Mouse (Mus musculus): ENCODE measurements around the gene Stub1. TPM values are rescaled to one million over a fixed set of nuclear protein-coding genes. Genes with fewer than 3 reads are reported as not detected.
A peak's percentile ranks its signal among the peaks of the same experiment; 100 is the strongest.
"Not testable (repeated sequence)": the region's sequence is repeated elsewhere in the genome, so short reads cannot be mapped to it uniquely, and the experiment has no call there.

Stub1 gene
- polyA plus RNA-seq, 1 experiment = 230 TPM

- no peak for DNase-seq (ENCODE audit: low spot score)
These were observed 9.8 kb downstream of the Stub1 start, which contains the start of gene Wdr24 for GRCm38 (mm10) chr17:25823452-25823851. Wdr24 (plus strand) TSS chr17:25823627.

- DNase-seq (ENCODE audit: low spot score) = no peak
These were observed 14.1 kb downstream of the Stub1 start for GRCm38 (mm10) chr17:25818851-25819780.

GRCm38 (mm10) chr17:25817662-25818061, 15.5 kb downstream of the Stub1 start:
- DNase-seq (ENCODE audit: low spot score) = no peak

- DNase-seq (ENCODE audit: low spot score) = peak; percentile 69
These were observed 19.7 kb downstream of the Stub1 start for GRCm38 (mm10) chr17:25813471-25813870.

- DNase-seq (ENCODE audit: low spot score) = no peak
These were observed 22.3 kb downstream of the Stub1 start for GRCm38 (mm10) chr17:25810890-25811289.

- DNase-seq (ENCODE audit: low spot score) = no peak
These were observed 23.4 kb downstream of the Stub1 start for GRCm38 (mm10) chr17:25809606-25810340.

GRCm38 (mm10) chr17:25808789-25809605, 24.2 kb downstream of the Stub1 start, which contains the start of gene Fbxl16:
Fbxl16 (plus strand) TSS chr17:25809085.
- DNase-seq (ENCODE audit: low spot score) = no peak

GRCm38 (mm10) chr17:25808028-25808427, 25.2 kb downstream of the Stub1 start:
- DNase-seq (ENCODE audit: low spot score) = no peak

- DNase-seq (ENCODE audit: low spot score) = not testable (repeated sequence)
These were observed 25.8 kb downstream of the Stub1 start for GRCm38 (mm10) chr17:25807452-25807851.

GRCm38 (mm10) chr17:25806507-25806906, 26.7 kb downstream of the Stub1 start:
- no peak for DNase-seq (ENCODE audit: low spot score)

GRCm38 (mm10) chr17:25802825-25803517, 30.2 kb downstream of the Stub1 start:
- no peak for DNase-seq (ENCODE audit: low spot score)

GRCm38 (mm10) chr17:25801029-25801428, 32.2 kb downstream of the Stub1 start:
- no peak for DNase-seq (ENCODE audit: low spot score)

- DNase-seq (ENCODE audit: low spot score) = peak; percentile 67
These were observed 36.2 kb downstream of the Stub1 start, which contains the start of gene Metrn for GRCm38 (mm10) chr17:25796951-25797369. Metrn (minus strand) TSS chr17:25797136.

- no peak for DNase-seq (ENCODE audit: low spot score)
These were observed 36.9 kb downstream of the Stub1 start for GRCm38 (mm10) chr17:25796211-25796771.

- DNase-seq (ENCODE audit: low spot score) = no peak
These were observed 37.6 kb downstream of the Stub1 start, which contains the start of gene AC134908.4 for GRCm38 (mm10) chr17:25795609-25796092. AC134908.4 (minus strand) TSS chr17:25795659.

GRCm38 (mm10) chr17:25794998-25795397, 38.2 kb downstream of the Stub1 start:
- DNase-seq (ENCODE audit: low spot score) = no peak

GRCm38 (mm10) chr17:25794197-25794596, 39.0 kb downstream of the Stub1 start:
- DNase-seq (ENCODE audit: low spot score) = no peak

- DNase-seq (ENCODE audit: low spot score) = no peak
These were observed 40.6 kb downstream of the Stub1 start, which contains the start of gene Fam173a for GRCm38 (mm10) chr17:25792615-25793014. Fam173a (minus strand) TSS chr17:25792901.

GRCm38 (mm10) chr17:25791843-25792527, 41.2 kb downstream of the Stub1 start:
- DNase-seq (ENCODE audit: low spot score) = peak; percentile 68
